In the genomic region with DNA sequence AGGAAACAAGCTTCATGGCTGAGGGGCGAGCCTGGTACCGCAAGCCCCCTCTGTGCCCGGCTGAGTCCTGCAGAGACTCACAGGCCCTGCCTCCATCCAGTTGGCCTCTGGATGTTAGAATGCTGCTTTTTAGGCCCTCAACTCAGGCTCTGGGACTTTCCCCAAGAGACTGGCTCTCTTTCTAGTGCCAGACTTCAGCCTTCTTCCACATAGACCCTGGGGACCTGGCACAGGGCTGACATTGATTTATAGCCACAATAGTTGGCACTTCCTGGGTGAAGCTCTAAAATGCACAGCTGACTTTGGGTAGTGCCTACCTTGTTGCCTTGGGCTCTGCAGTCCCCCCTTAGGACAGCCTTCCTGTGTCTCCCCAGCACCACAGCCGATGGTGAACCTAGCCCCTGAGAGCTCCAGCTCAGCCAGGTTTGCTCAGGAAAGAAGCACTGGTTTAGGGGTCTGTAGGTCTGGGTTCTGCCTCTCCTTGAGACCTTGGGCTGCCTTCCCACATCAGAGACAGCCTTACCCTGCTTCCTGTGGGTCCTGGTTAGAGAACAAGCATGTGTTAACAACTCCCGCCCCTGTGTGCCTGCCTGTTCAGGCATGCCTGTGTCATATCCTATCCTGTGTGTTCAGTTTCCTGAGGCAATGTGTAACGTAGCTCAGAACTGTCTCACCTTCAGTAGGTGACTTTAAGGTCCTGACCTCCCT, we compare ENCODE assay signal across 14 mouse cellular contexts. TPM values are rescaled to one million over a fixed set of nuclear protein-coding genes. Genes with fewer than 3 reads are reported as not detected.
DNase-seq lines count a peak whose midpoint lies in the region; ATAC-seq and TF ChIP-seq lines count a peak whose summit lies in the region.
"Had no signal": no experiment of that assay in that cellular context is flagged by ENCODE, and none has a peak within 500 bp of the region (broad histone marks: within the 10 kb centered on the region; RNA-seq: fewer than 3 reads in every experiment).

No protein-coding gene starts in this region.

- WGBS in liver, embryonic 15.5 days (ENCODE audit: insufficient replicate concordance) = 69% methylated on average over 6 of the region's 6 CpGs
- 75% methylated on average over 6 of the region's 6 CpGs for WGBS in lung, adult 2 months

- H3K4me2 ChIP-seq in liver, embryonic 15.5 days = no peak overlapping the region
- H3K4me2 ChIP-seq in myocyte (ENCODE audit: low read depth) = peak overlapping the region; percentile 60
- H3K4me2 ChIP-seq: heart, embryonic 15.5 days; midbrain, embryonic 12.5 days had no signal

- no peak for TF ChIP-seq CTCF in lung, adult 2 months (IDR thresholded peaks at IDR 0.05; ENCODE audit: insufficient read depth, low read length)

- no peaks in the 10 kb centered on the region for H3K36me3 ChIP-seq in liver, embryonic 15.5 days (replicated peaks)
- H3K36me3 ChIP-seq in myocyte (ENCODE audit: control insufficient read depth, insufficient read depth) = no peaks in the 10 kb centered on the region
- H3K36me3 ChIP-seq: heart, embryonic 15.5 days; midbrain, embryonic 12.5 days had no signal

- H3K9me3 ChIP-seq in liver, embryonic 15.5 days (replicated peaks) = 0 out of 2 replicates have a peak, but pooled peaks cover 3% of the 10 kb centered on the region
- H3K9me3 ChIP-seq: heart, embryonic 15.5 days; midbrain, embryonic 12.5 days had no signal

- no peak overlapping the region for H3K9ac ChIP-seq in liver, embryonic 15.5 days
- H3K9ac ChIP-seq: heart, embryonic 15.5 days; midbrain, embryonic 12.5 days had no signal

- TF ChIP-seq POLR2A in myocyte (IDR thresholded peaks at IDR 0.05; ENCODE audit: insufficient read length, low read depth) = no peak
- TF ChIP-seq POLR2A in lung, adult 2 months (IDR thresholded peaks at IDR 0.05; ENCODE audit: borderline replicate concordance, extremely low read depth, low read depth, low read length) = no peak

- peaks cover 48% of the 10 kb centered on the region for H3K4me1 ChIP-seq in liver, embryonic 15.5 days (replicated peaks)
- no peaks in the 10 kb centered on the region for H3K4me1 ChIP-seq in lung, adult 2 months (ENCODE audit: control insufficient read depth, insufficient read depth, low read length)
- H3K4me1 ChIP-seq: midbrain, embryonic 12.5 days had no signal

- no peaks in the 10 kb centered on the region for H3K27me3 ChIP-seq in liver, embryonic 15.5 days
- no peaks in the 10 kb centered on the region for H3K27me3 ChIP-seq in myocyte (ENCODE audit: control insufficient read depth, insufficient read depth, insufficient read length)
- H3K27me3 ChIP-seq: heart, embryonic 15.5 days; midbrain, embryonic 12.5 days; Patski had no signal

- H3K4me3 ChIP-seq in liver, embryonic 15.5 days (replicated peaks) = no peak overlapping the region
- H3K4me3 ChIP-seq in myocyte = no peak overlapping the region
- H3K4me3 ChIP-seq in lung, adult 2 months (replicated peaks; ENCODE audit: extremely low read depth, low read depth, low read length) = no peak overlapping the region
- H3K4me3 ChIP-seq: heart, embryonic 15.5 days; midbrain, embryonic 12.5 days had no signal

- no peak for ATAC-seq in liver, embryonic 15.5 days (ENCODE audit: insufficient read depth)
- no peak for ATAC-seq in erythroblast, adult 5-6 weeks (replicated peaks; ENCODE audit: low FRiP score, poor library complexity, severe bottlenecking)
- ATAC-seq: Patski had no signal

- H3K79me2 ChIP-seq in myocyte (ENCODE audit: control insufficient read depth, insufficient read depth) = no peaks in the 10 kb centered on the region

- H3K27ac ChIP-seq in liver, embryonic 15.5 days (replicated peaks) = peak overlapping the region; percentile 73
- H3K27ac ChIP-seq: heart, embryonic 15.5 days; midbrain, embryonic 12.5 days had no signal

- no peak overlapping the region for H3ac ChIP-seq in myocyte (ENCODE audit: control insufficient read depth, insufficient read length)

- DNase-seq in liver = no peak
- DNase-seq in adipocyte (ENCODE audit: low spot score) = peak; percentile 70
- DNase-seq in urinary bladder, postnatal 25 days (ENCODE audit: low spot score) = peak; percentile 39
- DNase-seq in lung, adult 2 months = no peak
- DNase-seq: cerebellum, adult 9-11 months; kidney, adult 18-20 months; lung, adult 18-20 months had no signal

TF ChIP-seq in myocyte, 11 proteins besides CTCF, POLR2A, EP300 and RAD21:
- no peak for TF ChIP-seq MYOG (IDR thresholded peaks at IDR 0.05; ENCODE audit: control insufficient read depth in 1 of 3, insufficient read depth in 1 of 3, insufficient read length in 2 of 3, low read depth in 2 of 3)
- no peak for TF ChIP-seq USF1 (IDR thresholded peaks at IDR 0.05; ENCODE audit: low read depth)
- TF ChIP-seq MAX (IDR thresholded peaks at IDR 0.05; ENCODE audit: low read depth) = no peak
- TF ChIP-seq MYOD1 (IDR thresholded peaks at IDR 0.05; ENCODE audit: control insufficient read depth in 1 of 3, insufficient read length in 2 of 3, low read depth in 2 of 3) = no peak
- TF ChIP-seq CEBPB (IDR thresholded peaks at IDR 0.05; ENCODE audit: insufficient read depth, poor library complexity, severe bottlenecking) = no peak
- TF ChIP-seq TCF3 (IDR thresholded peaks at IDR 0.05; ENCODE audit: insufficient read length, low read depth) = no peak
- TF ChIP-seq TCF12 (IDR thresholded peaks at IDR 0.05; ENCODE audit: insufficient read depth, poor library complexity, severe bottlenecking) = no peak
- no peak for TF ChIP-seq SRF (IDR thresholded peaks at IDR 0.05; ENCODE audit: control insufficient read depth, insufficient read length, low read depth)
- no peak for TF ChIP-seq E2F4 (IDR thresholded peaks at IDR 0.05; ENCODE audit: insufficient read depth)
- no peak for TF ChIP-seq REST (IDR thresholded peaks at IDR 0.05; ENCODE audit: insufficient read depth, insufficient read length)
- TF ChIP-seq POLR2AphosphoS2 (IDR thresholded peaks at IDR 0.05; ENCODE audit: insufficient read length, low read depth) = no peak

RNA-seq across cellular contexts. Expression of a gene that starts 9.3 kb away (rescaled TPM):
- 0.76 and 0.81 TPM in 2 replicates for polyA plus RNA-seq in liver, embryonic 15.5 days (2015; fragmentation: Nextera tagmentation; extraction: Ambion mirVana)
- polyA plus RNA-seq in myocyte (2012; fragmentation: generic; extraction: Trizol) = 0.66 TPM
- 4.4 and 4.5 TPM in 2 replicates for polyA plus RNA-seq in lung, adult 2 months (2012; rRNA removed)
- 0.19 TPM in 1 of 2 replicates, not detected in the other for total RNA-seq in erythroblast, adult 5-6 weeks (2015; ENCODE audit: low replicate concordance)
- total RNA-seq in erythroblast, adult 5-6 weeks (2017; ENCODE audit: low replicate concordance) = not detected in 2 replicates

RNA-seq across cellular contexts. Expression of a gene that starts 17.2 kb away (rescaled TPM):
- polyA plus RNA-seq in liver, embryonic 15.5 days (2015; fragmentation: Nextera tagmentation; extraction: Ambion mirVana) = 48.9 and 52.9 TPM in 2 replicates
- 144 TPM for polyA plus RNA-seq in myocyte (2012; fragmentation: generic; extraction: Trizol)
- polyA plus RNA-seq in lung, adult 2 months (2012; rRNA removed) = 27.7 and 28.3 TPM in 2 replicates
- 25.6 and 27.8 TPM in 2 replicates for total RNA-seq in erythroblast, adult 5-6 weeks (2015; ENCODE audit: low replicate concordance)
- total RNA-seq in erythroblast, adult 5-6 weeks (2017; ENCODE audit: low replicate concordance) = 13.5 and 14.1 TPM in 2 replicates

RNA-seq across cellular contexts. Expression of a gene that starts 17.5 kb away (rescaled TPM):
- polyA plus RNA-seq in liver, embryonic 15.5 days (2015; fragmentation: Nextera tagmentation; extraction: Ambion mirVana) = 387 and 487 TPM in 2 replicates
- 1,480 TPM for polyA plus RNA-seq in myocyte (2012; fragmentation: generic; extraction: Trizol)
- 121 and 126 TPM in 2 replicates for polyA plus RNA-seq in lung, adult 2 months (2012; rRNA removed)
- 144 and 170 TPM in 2 replicates for total RNA-seq in erythroblast, adult 5-6 weeks (2015; ENCODE audit: low replicate concordance)
- total RNA-seq in erythroblast, adult 5-6 weeks (2017; ENCODE audit: low replicate concordance) = 142 and 181 TPM in 2 replicates

RNA-seq across cellular contexts. Expression of a gene that starts 56.2 kb away (rescaled TPM):
- polyA plus RNA-seq in liver, embryonic 15.5 days (2015; fragmentation: Nextera tagmentation; extraction: Ambion mirVana) = 0.10 and 0.14 TPM in 2 replicates
- 0.11 TPM for polyA plus RNA-seq in myocyte (2012; fragmentation: generic; extraction: Trizol)
- 9.7 and 11.3 TPM in 2 replicates for polyA plus RNA-seq in lung, adult 2 months (2012; rRNA removed)
- 0.58 TPM in 1 of 2 replicates, not detected in the other for total RNA-seq in erythroblast, adult 5-6 weeks (2015; ENCODE audit: low replicate concordance)
- total RNA-seq in erythroblast, adult 5-6 weeks (2017; ENCODE audit: low replicate concordance) = 0.09 TPM in 1 of 2 replicates, not detected in the other
- total RNA-seq: neutrophil, adult 5-6 weeks had no signal

Comparison
In these comparisons a context has a peak if more than half of its experiments do, and no peak if none do; other contexts are left out.
1. DNase-seq: peak in adipocyte (single experiment) and urinary bladder, postnatal 25 days (single experiment); none in liver (single experiment) and lung, adult 2 months (single experiment).